Mouse (Mus musculus) embryonic facial prominence, embryonic 14.5 days (tissue): ENCODE measurements around the gene 1700113H08Rik. TPM values are rescaled to one million over a fixed set of nuclear protein-coding genes. Genes with fewer than 3 reads are reported as not detected.

Experiments used
- ATAC-seq: fragments of 200-750 bp; cut with Nextera tagmentation; 2 replicates; pipeline ENCODE4 v1.8.0; 2017; ENCODE audit warnings: low read depth, moderate number of reproducible peaks, moderate TSS enrichment
- DNase-seq: peaks from one replicate; pipeline ENCODE4 v3.0.0-alpha.2; 2015; ENCODE audit warnings: low spot score
- H3K27ac ChIP-seq: fragments of 300-500 bp; sonication (generic); replicated peaks from 2 replicates; pipeline ENCODE4 v1.5.1; 2014; ENCODE audit warnings: low read depth, mild to moderate bottlenecking, low read length, moderate library complexity
- H3K27me3 ChIP-seq: fragments of 300-500 bp; sonication (generic); replicated peaks from 2 replicates; pipeline ENCODE4 v1.6.1; 2014; ENCODE audit warnings: low read length; ENCODE audit not compliant: control insufficient read depth, insufficient read depth
- H3K36me3 ChIP-seq: fragments of 300-500 bp; sonication (generic); 2 replicates; pipeline ENCODE4 v1.6.1; 2014; ENCODE audit warnings: low read length, mixed read lengths; ENCODE audit not compliant: control insufficient read depth, insufficient read depth
- H3K4me1 ChIP-seq: fragments of 300-500 bp; sonication (generic); 2 replicates; pipeline ENCODE4 v1.6.1; 2014; ENCODE audit warnings: antibody characterized with exemption, low read length; ENCODE audit not compliant: control insufficient read depth, insufficient read depth
- H3K4me2 ChIP-seq: fragments of 300-500 bp; sonication (generic); 2 replicates; pipeline ENCODE4 v1.6.1; 2014; ENCODE audit warnings: low read depth, mild to moderate bottlenecking, low read length, moderate library complexity, mixed read lengths
- H3K4me3 ChIP-seq: fragments of 300-500 bp; sonication (generic); 2 replicates; pipeline ENCODE4 v1.5.1; 2014; ENCODE audit warnings: low read depth, mild to moderate bottlenecking, low read length
- H3K9ac ChIP-seq: fragments of 300-500 bp; sonication (generic); 2 replicates; pipeline ENCODE4 v1.6.1; 2014; ENCODE audit warnings: low read depth, mild to moderate bottlenecking, low read length, moderate library complexity, mixed read lengths
- H3K9me3 ChIP-seq: fragments of 300-500 bp; sonication (generic); 2 replicates; pipeline ENCODE4 v1.6.1; 2016; ENCODE audit warnings: low read length; ENCODE audit not compliant: control insufficient read depth
- WGBS: fragments of 180-500 bp; shearing (Covaris S2); extraction: QIAGEN DNeasy Blood & Tissue Kit; methylation state at CpG from one replicate; pipeline ENCODE4 v1.1.7; 2014; 5-methylcytosine and 5-hydroxymethylcytosine counted together
- polyA plus RNA-seq: library from polyadenylated mRNA; unstranded; fragments of >200 nt; fragmentation: Nextera tagmentation; extraction: Ambion mirVana; gene quantifications from 2 replicates; pipeline ENCODE4 v1.2.1, GENCODE M21; 2014

The 1700113H08Rik gene
- polyA plus RNA-seq, 1 experiment from 2014 or later, result 0.14 TPM

- H3K4me3 ChIP-seq, result no peak overlapping the region
- H3K4me1 ChIP-seq, result no peaks in the 10 kb centered on the region
- no peak overlapping the region for H3K9ac ChIP-seq
- no peak for ATAC-seq
- H3K27ac ChIP-seq, result no peak overlapping the region
- H3K27me3 ChIP-seq, result no peaks in the 10 kb centered on the region
- H3K4me2 ChIP-seq, result no peak overlapping the region
- no peaks in the 10 kb centered on the region for H3K36me3 ChIP-seq
- no peaks in the 10 kb centered on the region for H3K9me3 ChIP-seq
- WGBS, result 42% methylated on average over 6 of the region's 6 CpGs
- no peak for DNase-seq
Observed at GRCm38 (mm10) chr10:87046469-87046868, 11.4 kb upstream of the 1700113H08Rik start.

- Histone ChIP-seq H3K4me2 (no peak overlapping the region), H3K27me3 (no peaks in the 10 kb centered on the region), H3K9ac (no peak overlapping the region), H3K9me3 (no peaks in the 10 kb centered on the region), H3K4me1 (no peaks in the 10 kb centered on the region), H3K27ac (no peak overlapping the region), H3K36me3 (no peaks in the 10 kb centered on the region), H3K4me3 (no peak overlapping the region)
- DNase-seq (no peak), ATAC-seq (no peak)
- WGBS, result 88% methylated on average over 10 of the region's 10 CpGs
Observed at GRCm38 (mm10) chr10:87046931-87047468, 10.8 kb upstream of the 1700113H08Rik start.

GRCm38 (mm10) chr10:87049179-87049578 is 8.7 kb upstream of the 1700113H08Rik start:
- no peak overlapping the region for H3K4me2 ChIP-seq
- no peaks in the 10 kb centered on the region for H3K9me3 ChIP-seq
- no peaks in the 10 kb centered on the region for H3K36me3 ChIP-seq
- DNase-seq (no peak), ATAC-seq (no peak)
- no peak overlapping the region for H3K9ac ChIP-seq
- H3K4me3 ChIP-seq, result no peak overlapping the region
- no peaks in the 10 kb centered on the region for H3K27me3 ChIP-seq
- 74% methylated on average over 3 of the region's 3 CpGs for WGBS
- H3K27ac ChIP-seq, result no peak overlapping the region
- no peaks in the 10 kb centered on the region for H3K4me1 ChIP-seq

- Histone ChIP-seq H3K27ac (no peak overlapping the region), H3K9ac (no peak overlapping the region), H3K36me3 (no peaks in the 10 kb centered on the region), H3K27me3 (no peaks in the 10 kb centered on the region), H3K4me3 (no peak overlapping the region), H3K4me2 (no peak overlapping the region), H3K9me3 (no peaks in the 10 kb centered on the region), H3K4me1 (no peaks in the 10 kb centered on the region)
- WGBS, result 67% methylated on average over 4 of the region's 4 CpGs
- ATAC-seq (no peak), DNase-seq (no peak)
Observed at GRCm38 (mm10) chr10:87051714-87052113, 6.1 kb upstream of the 1700113H08Rik start.

GRCm38 (mm10) chr10:87058251-87058925 is 543 bp downstream of the 1700113H08Rik start:
- H3K27ac ChIP-seq, result no peak overlapping the region
- H3K9me3 ChIP-seq, result no peaks in the 10 kb centered on the region
- DNase-seq, result peak; percentile 80
- no peaks in the 10 kb centered on the region for H3K36me3 ChIP-seq
- WGBS, result 0% methylated on average over 14 of the region's 34 CpGs
- H3K4me2 ChIP-seq, result peak overlapping the region; percentile 94
- H3K9ac ChIP-seq, result peak overlapping the region; percentile 62
- peaks cover 5% of the 10 kb centered on the region; the same call in 1 of the 2 replicates for H3K4me1 ChIP-seq
- H3K4me3 ChIP-seq, result peak overlapping the region; percentile 52
- peak; percentile 93 for ATAC-seq
- no peaks in the 10 kb centered on the region for H3K27me3 ChIP-seq

GRCm38 (mm10) chr10:87058926-87059325 is 1.1 kb downstream of the 1700113H08Rik start:
- H3K4me2 ChIP-seq, result peak overlapping the region; percentile 94
- no peak for DNase-seq
- H3K36me3 ChIP-seq, result no peaks in the 10 kb centered on the region
- no peak overlapping the region for H3K27ac ChIP-seq
- H3K4me3 ChIP-seq, result no peak overlapping the region
- H3K9me3 ChIP-seq, result no peaks in the 10 kb centered on the region
- 29% methylated on average over 6 of the region's 9 CpGs for WGBS
- H3K27me3 ChIP-seq, result no peaks in the 10 kb centered on the region
- peak overlapping the region; percentile 62; the same call in 1 of the 2 replicates for H3K9ac ChIP-seq
- peaks cover 5% of the 10 kb centered on the region; the same call in 1 of the 2 replicates for H3K4me1 ChIP-seq
- ATAC-seq, result 0 out of 2 replicates have a peak, but pooled peaks have one; percentile 19

GRCm38 (mm10) chr10:87059447-87059846 is 1.6 kb downstream of the 1700113H08Rik start:
- H3K9me3 ChIP-seq, result no peaks in the 10 kb centered on the region
- ATAC-seq, result no peak
- no peak overlapping the region for H3K4me2 ChIP-seq
- DNase-seq, result no peak
- 76% methylated on average over 6 of the region's 6 CpGs for WGBS
- H3K27me3 ChIP-seq, result no peaks in the 10 kb centered on the region
- H3K4me1 ChIP-seq, result peaks cover 5% of the 10 kb centered on the region; the same call in 1 of the 2 replicates
- H3K9ac ChIP-seq, result no peak overlapping the region
- no peak overlapping the region for H3K4me3 ChIP-seq
- H3K27ac ChIP-seq, result no peak overlapping the region
- no peaks in the 10 kb centered on the region for H3K36me3 ChIP-seq

- Histone ChIP-seq H3K9ac (no peak overlapping the region), H3K9me3 (no peaks in the 10 kb centered on the region), H3K4me2 (no peak overlapping the region), H3K4me3 (no peak overlapping the region), H3K27me3 (no peaks in the 10 kb centered on the region), H3K36me3 (no peaks in the 10 kb centered on the region), H3K4me1 (no peaks in the 10 kb centered on the region), H3K27ac (no peak overlapping the region)
- ATAC-seq (no peak), DNase-seq (no peak)
- WGBS, result 84% methylated on average over 6 of the region's 6 CpGs
Observed at GRCm38 (mm10) chr10:87084236-87084635, 26.4 kb downstream of the 1700113H08Rik start.

GRCm38 (mm10) chr10:87087646-87088045 is 29.8 kb downstream of the 1700113H08Rik start:
- WGBS, result 59% methylated on average over 5 of the region's 5 CpGs
- Histone ChIP-seq H3K4me1 (no peaks in the 10 kb centered on the region), H3K9ac (no peak overlapping the region), H3K36me3 (no peaks in the 10 kb centered on the region), H3K4me2 (no peak overlapping the region), H3K9me3 (no peaks in the 10 kb centered on the region), H3K27me3 (no peaks in the 10 kb centered on the region), H3K27ac (no peak overlapping the region), H3K4me3 (no peak overlapping the region)
- DNase-seq (no peak), ATAC-seq (no peak)
